Mouse (Mus musculus) brain, embryonic 14.5 days (tissue): ENCODE measurements around the gene Tspan4. TPM values are rescaled to one million over a fixed set of nuclear protein-coding genes. Genes with fewer than 3 reads are reported as not detected.

Experiments
- DNase-seq: peaks from one replicate; pipeline ENCODE4 v3.0.0-alpha.2; 2011; ENCODE audit warnings: low read depth
- CTCF ChIP-seq: fragments of 200-500 bp; IDR thresholded peaks from 2 replicates; pipeline ENCODE4 v1.5.1; 2012; ENCODE audit warnings: inconsistent platforms, mild to moderate bottlenecking, moderate library complexity, borderline replicate concordance; ENCODE audit not compliant: insufficient read depth, insufficient read length; ENCODE audit errors: extremely low read depth
- POLR2A ChIP-seq: fragments of 200-500 bp; IDR thresholded peaks from 2 replicates; pipeline ENCODE4 v1.6.1; 2012; ENCODE audit warnings: mild to moderate bottlenecking, inconsistent platforms, borderline replicate concordance; ENCODE audit not compliant: poor library complexity, insufficient read depth, insufficient read length, severe bottlenecking; ENCODE audit errors: extremely low read depth
- polyA plus RNA-seq: library from polyadenylated mRNA; depleted of rRNA; stranded (reverse); fragments of >200 nt; gene quantifications from 2 replicates; pipeline ENCODE4 v1.2.3, GENCODE M21; 2012

The Tspan4 gene
- polyA plus RNA-seq, 1 experiment: 44.2 TPM

- no peak for DNase-seq
- TF ChIP-seq POLR2A (no peak), CTCF (peak; percentile 55)
Measured at GRCm38 (mm10) chr7:141457986-141458660, 16.9 kb upstream of the Tspan4 start.

DNA sequence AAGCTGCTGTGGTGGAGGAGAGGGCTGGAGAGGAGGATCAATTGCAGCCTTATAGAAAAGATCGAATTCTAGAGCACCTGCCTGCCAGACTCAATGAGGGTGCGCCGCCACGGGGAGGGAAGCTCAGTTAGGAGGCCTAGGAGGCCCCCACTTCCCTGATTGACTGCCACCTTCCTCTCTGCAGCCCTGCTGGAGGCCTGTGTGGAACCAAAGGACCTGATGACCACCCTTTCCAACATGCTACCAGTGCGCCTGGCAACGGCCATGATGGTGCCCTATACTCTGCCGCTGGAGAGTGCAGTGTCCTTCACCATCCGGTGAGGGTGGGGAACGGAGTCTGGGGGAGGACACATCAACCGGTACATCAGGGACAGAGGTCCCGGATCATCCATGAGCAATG lies 16.4 kb upstream of the Tspan4 start:
- DNase-seq: no peak
- TF ChIP-seq POLR2A (no peak), CTCF (no peak)

- DNase-seq: no peak
- TF ChIP-seq CTCF (no peak), POLR2A (no peak)
Measured at GRCm38 (mm10) chr7:141459301-141459711, 15.7 kb upstream of the Tspan4 start.

- no peak for DNase-seq
- TF ChIP-seq POLR2A (no peak), CTCF (no peak)
Measured at GRCm38 (mm10) chr7:141460001-141460390, 15.0 kb upstream of the Tspan4 start.

DNA sequence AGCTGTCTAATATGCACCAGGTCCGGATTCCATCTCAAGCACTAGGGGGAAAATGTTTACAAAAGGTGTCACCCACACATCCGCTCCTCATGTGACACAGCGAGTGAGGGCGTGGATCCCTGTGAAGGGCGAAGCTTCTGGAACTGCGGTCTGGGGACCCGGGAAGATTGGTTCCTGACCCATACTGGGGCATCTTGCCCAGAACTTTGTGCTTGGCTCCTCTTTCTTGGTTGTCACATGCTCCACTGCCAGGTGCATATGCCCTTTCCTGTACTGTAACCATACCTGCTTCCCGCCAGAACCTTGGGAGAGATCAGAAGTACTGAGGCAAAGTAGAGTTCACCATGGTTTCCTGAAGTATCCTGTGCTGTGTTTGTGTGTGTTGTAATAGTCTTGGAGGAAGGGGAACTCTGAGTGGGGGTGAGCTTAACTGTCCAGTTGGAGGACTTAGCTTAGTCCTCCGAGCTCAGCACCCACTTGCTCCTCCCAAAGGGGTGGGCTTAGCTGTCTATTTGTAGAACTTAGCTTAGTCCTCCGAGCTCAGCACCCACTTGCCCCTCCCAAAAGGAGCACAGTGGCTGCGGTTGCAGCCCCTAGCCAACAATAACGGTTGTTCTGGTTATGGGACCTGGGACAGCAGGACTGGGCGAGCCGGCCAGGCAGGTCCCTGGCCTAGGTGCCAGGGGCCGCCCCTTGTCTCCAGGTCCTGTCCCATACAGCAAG lies 14.5 kb upstream of the Tspan4 start, which contains the start of gene Cracr2b:
Gene Cracr2b (plus strand): TSS at position 704 of the 723 bp plus-strand sequence.
- DNase-seq: no peak
- TF ChIP-seq POLR2A: no peak

DNA sequence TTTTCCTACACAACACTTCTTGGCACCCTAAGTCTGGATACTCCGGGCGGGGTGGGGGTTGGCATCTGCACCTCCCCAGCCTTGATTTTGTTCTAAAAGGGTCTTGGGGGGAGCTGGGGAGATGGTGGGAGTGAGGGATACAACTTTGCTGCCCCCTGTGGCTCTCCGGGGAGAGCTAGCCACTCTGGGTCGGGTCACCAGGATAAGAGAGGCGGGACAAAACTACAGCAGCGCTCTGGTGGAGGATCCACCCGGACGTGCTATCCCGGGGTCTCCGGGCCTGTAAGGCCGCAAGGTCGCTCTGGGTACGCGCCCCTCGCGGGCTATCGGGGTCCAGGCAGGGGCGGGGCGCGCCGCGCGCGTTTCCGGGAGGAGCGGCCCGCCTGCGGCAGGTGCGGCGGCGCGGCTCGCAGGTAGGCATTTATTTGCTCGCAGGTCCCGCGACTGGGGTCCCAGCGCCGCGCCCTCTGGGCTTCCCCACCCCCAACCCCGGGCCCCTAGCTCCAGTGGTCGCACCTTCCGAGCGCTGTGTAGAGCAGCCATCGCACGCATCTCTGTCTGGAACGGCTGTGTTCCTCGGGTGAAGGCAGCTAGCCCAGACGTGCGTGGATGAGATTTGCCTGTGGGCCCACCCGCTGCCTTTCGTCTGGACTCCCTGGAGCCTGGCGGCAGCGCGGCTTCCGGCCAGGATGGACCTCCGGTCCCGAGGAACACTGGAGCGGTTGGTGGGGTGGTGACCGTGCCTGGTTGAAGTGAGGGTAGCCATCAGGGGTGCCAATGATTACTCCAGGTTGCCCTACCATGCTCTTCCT lies 13.3 kb upstream of the Tspan4 start:
- TF ChIP-seq CTCF (no peak), POLR2A (no peak)
- DNase-seq: no peak

GRCm38 (mm10) chr7:141462333-141462821 lies 12.7 kb upstream of the Tspan4 start:
- TF ChIP-seq CTCF (no peak), POLR2A (no peak)
- no peak for DNase-seq

DNA sequence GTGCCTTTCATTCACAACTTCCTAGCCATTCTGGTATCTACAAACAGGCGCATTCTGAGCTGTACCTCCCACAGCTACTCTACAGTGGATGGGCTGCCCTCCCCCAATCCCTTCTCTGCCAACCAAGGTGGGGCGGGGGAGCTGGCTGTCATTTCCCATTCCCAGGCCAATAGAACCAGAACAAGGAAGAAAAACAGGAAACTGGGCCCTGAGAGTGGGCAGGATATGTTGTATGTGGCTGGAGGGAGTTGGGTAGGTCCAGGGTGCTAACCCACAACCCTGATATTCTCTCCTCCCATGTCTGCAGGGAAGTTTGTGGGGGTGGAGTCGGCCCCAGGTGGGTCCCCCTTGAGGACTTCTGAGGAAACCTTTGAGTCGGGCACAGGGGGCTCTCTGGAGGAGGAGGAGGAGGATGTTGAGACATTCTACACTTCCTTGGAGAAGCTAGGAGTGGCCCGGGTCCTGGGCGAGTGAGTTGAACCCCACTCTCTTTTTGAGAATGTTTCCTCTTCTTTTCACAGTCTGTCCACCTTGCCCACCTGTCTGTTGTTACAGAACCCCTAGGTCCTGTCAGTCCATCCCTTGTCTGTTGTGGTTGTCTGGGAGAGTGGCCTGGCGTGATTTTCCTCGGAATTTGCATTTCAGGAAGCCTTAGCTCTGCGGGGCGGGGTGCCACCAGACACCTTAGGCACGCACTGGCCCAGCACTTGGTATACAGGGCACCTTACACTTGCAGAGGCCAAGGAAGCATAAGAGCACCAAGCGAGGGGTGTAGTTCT lies 11.0 kb upstream of the Tspan4 start:
- no peak for DNase-seq
- TF ChIP-seq CTCF (no peak), POLR2A (no peak)

GRCm38 (mm10) chr7:141464603-141465201 lies 10.3 kb upstream of the Tspan4 start:
- no peak for DNase-seq
- TF ChIP-seq POLR2A (no peak), CTCF (no peak)

DNA sequence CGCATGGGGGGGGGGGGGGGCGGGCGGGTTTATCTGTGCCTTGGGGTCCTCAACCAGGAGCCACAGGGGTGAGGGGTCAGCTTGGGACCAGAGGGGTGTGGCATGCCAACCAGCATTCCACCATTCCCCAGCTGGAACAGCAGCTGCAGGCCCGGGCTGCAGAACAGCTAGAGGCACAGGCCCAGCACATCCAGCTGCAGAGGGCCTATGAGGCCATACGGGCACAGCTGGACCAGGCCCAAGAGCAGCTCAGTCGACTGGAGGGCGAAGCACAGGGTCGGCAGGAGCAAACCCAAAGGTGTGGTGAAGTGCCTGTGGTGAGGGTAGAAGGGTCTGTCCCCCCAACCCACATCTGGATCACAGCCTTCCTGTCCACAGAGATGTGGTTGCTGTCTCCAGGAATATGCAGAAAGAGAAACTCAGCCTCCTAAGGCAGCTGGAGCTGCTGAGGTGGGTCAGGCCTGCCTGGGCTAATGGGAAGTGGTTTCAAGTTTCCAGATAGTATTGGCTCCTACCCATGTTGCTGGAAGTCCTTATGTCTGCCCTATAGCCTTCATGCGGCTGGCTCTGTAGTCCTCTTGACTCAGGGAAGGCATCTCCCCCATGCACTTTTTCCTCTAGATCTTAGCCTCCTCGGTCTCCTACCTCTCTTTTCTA lies 9.5 kb upstream of the Tspan4 start:
- DNase-seq: no peak

DNA sequence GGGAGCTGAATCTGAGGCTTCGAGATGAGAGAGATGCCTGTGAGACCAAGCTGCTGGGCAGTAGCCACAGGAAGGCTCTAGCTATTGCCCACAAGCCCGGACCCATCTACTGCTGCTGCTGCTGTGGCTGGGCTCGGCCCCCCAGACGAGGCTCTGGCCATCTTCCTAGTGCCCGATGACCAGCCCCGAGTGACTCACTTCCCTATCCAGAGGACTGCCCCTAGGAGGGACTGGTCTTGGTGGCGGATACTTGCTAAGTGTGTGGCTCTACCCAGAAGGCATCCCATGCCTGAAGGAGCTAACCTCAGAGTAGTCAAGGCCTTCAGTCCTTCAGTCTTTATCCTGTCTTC lies 9.0 kb upstream of the Tspan4 start:
- no peak for DNase-seq
- no peak for TF ChIP-seq CTCF
- TF ChIP-seq POLR2A: no peak

More for the DNA sequence above, 9.5 kb upstream of the Tspan4 start:
- TF ChIP-seq POLR2A (no peak), CTCF (no peak)
